Mouse (Mus musculus): ENCODE measurements at regions not wholly inside any gene's neighbourhood (a gene's known extent, or its start where the extent isn't known, plus 50 kb on each side); places are given as distances from the start of the nearest gene placed in this dataset.

GRCm38 (mm10) chr17:54821059-54821458 is 522.2 kb upstream of the Slc5a7 start:
- no peak for TF ChIP-seq CTCF (IDR thresholded peaks at IDR 0.05)
- no peak for DNase-seq (ENCODE audit: low read depth, low spot score)
- POLR2A ChIA-PET = no interaction called here
- no peaks in the 10 kb centered on the region for H3K27me3 ChIP-seq
- ATAC-seq = no peak
- CTCF ChIA-PET = no interaction called here
- in situ Hi-C loops (cut with MboI; ENCODE audit: low pct_unique_long_range_greater_than_20kb) = no loop called here

- no peak for DNase-seq (ENCODE audit: low read depth, low spot score)
- CTCF ChIA-PET = no interaction called here
- no peak for ATAC-seq
- in situ Hi-C loops (cut with MboI; ENCODE audit: low pct_unique_long_range_greater_than_20kb) = no loop called here
- no peaks in the 10 kb centered on the region for H3K27me3 ChIP-seq
- no peak for TF ChIP-seq CTCF (IDR thresholded peaks at IDR 0.05)
- POLR2A ChIA-PET = no interaction called here
Observed at GRCm38 (mm10) chr17:54853631-54854030, 554.8 kb upstream of the Slc5a7 start.

GRCm38 (mm10) chr17:54896198-54896597 is 549.0 kb upstream of the St6gal2 start:
- CTCF ChIA-PET = no interaction called here
- ATAC-seq (no peak), DNase-seq (ENCODE audit: low read depth, low spot score) (no peak)
- no peak for TF ChIP-seq CTCF (IDR thresholded peaks at IDR 0.05)
- POLR2A ChIA-PET = no interaction called here
- H3K27me3 ChIP-seq = no peaks in the 10 kb centered on the region
- in situ Hi-C loops (cut with MboI; ENCODE audit: low pct_unique_long_range_greater_than_20kb) = no loop called here

GRCm38 (mm10) chr17:54929181-54929715 is 515.9 kb upstream of the St6gal2 start:
- CTCF ChIA-PET = interaction anchor here (0.7 kb wide), 1 partner anchor 62 kb away, joined by 3 read pairs; no protein-coding TSS in a partner anchor
- POLR2A ChIA-PET = no interaction called here
- in situ Hi-C loops (cut with MboI; ENCODE audit: low pct_unique_long_range_greater_than_20kb) = no loop called here
- no peak for DNase-seq (ENCODE audit: low read depth, low spot score)
- no peaks in the 10 kb centered on the region for H3K27me3 ChIP-seq
- TF ChIP-seq CTCF (IDR thresholded peaks at IDR 0.05) = no peak
- ATAC-seq = no peak

GRCm38 (mm10) chr17:54943380-54944047 is 501.7 kb upstream of the St6gal2 start:
- in situ Hi-C loops (cut with MboI; ENCODE audit: low pct_unique_long_range_greater_than_20kb) = no loop called here
- ChIA-PET POLR2A (no interaction called here), CTCF (no interaction called here)
- no peak for ATAC-seq
- TF ChIP-seq CTCF (IDR thresholded peaks at IDR 0.05) = no peak
- H3K27me3 ChIP-seq = no peaks in the 10 kb centered on the region
- DNase-seq (ENCODE audit: low read depth, low spot score) = no peak

GRCm38 (mm10) chr17:54944288-54944931 is 500.8 kb upstream of the St6gal2 start:
- H3K27me3 ChIP-seq = no peaks in the 10 kb centered on the region
- in situ Hi-C loops (cut with MboI; ENCODE audit: low pct_unique_long_range_greater_than_20kb) = no loop called here
- DNase-seq (ENCODE audit: low read depth, low spot score) (no peak), ATAC-seq (no peak)
- no peak for TF ChIP-seq CTCF (IDR thresholded peaks at IDR 0.05)
- CTCF ChIA-PET = interaction anchor here (1.1 to 1.2 kb wide), 2 partner anchors 14 to 23 kb away, joined by 4 to 5 read pairs; no protein-coding TSS in a partner anchor
- POLR2A ChIA-PET = no interaction called here
